Mouse (Mus musculus): ENCODE measurements around the gene Pappa2.

Pappa2 gene

GRCm38 (mm10) chr1:158764211-158764610 lies 216.1 kb downstream of the Pappa2 start:
- no peak for DNase-seq

- DNase-seq = peak; percentile 56 to 60
These were observed 231.8 kb downstream of the Pappa2 start for GRCm38 (mm10) chr1:158748356-158749096.

- no peak for DNase-seq
These were observed 238.8 kb downstream of the Pappa2 start for GRCm38 (mm10) chr1:158741449-158741848.

- DNase-seq = no peak
These were observed 239.3 kb downstream of the Pappa2 start for GRCm38 (mm10) chr1:158740949-158741348.

- DNase-seq = no peak
These were observed 240.0 kb downstream of the Pappa2 start for GRCm38 (mm10) chr1:158740161-158740766.

GRCm38 (mm10) chr1:158739132-158739919 lies 241.0 kb downstream of the Pappa2 start:
- no peak for DNase-seq

- DNase-seq = no peak
These were observed 247.3 kb downstream of the Pappa2 start for GRCm38 (mm10) chr1:158732868-158733496.

- DNase-seq = peak; percentile 6 to 28
These were observed 266.8 kb downstream of the Pappa2 start for GRCm38 (mm10) chr1:158713301-158714095.

GRCm38 (mm10) chr1:158701336-158701735 lies 279.0 kb downstream of the Pappa2 start:
- DNase-seq = no peak

- no peak for DNase-seq
These were observed 280.1 kb downstream of the Pappa2 start for GRCm38 (mm10) chr1:158700147-158700546.

GRCm38 (mm10) chr1:158699276-158699675 lies 281.0 kb downstream of the Pappa2 start:
- DNase-seq = no peak

GRCm38 (mm10) chr1:158697859-158698569 lies 282.3 kb downstream of the Pappa2 start:
- no peak for DNase-seq

- no peak for DNase-seq
These were observed 282.9 kb downstream of the Pappa2 start for GRCm38 (mm10) chr1:158697423-158697822.

GRCm38 (mm10) chr1:158687726-158688125 lies 292.6 kb downstream of the Pappa2 start:
- DNase-seq = no peak

GRCm38 (mm10) chr1:158669971-158670592 lies 310.2 kb downstream of the Pappa2 start:
- DNase-seq = peak; percentile 52 to 57

GRCm38 (mm10) chr1:158666001-158666400 lies 314.3 kb downstream of the Pappa2 start:
- no peak for DNase-seq

All from cerebellum, postnatal 36 days (tissue).